Mouse (Mus musculus): ENCODE measurements at regions not wholly inside any gene's neighbourhood (a gene's known extent, or its start where the extent isn't known, plus 50 kb on each side); places are given as distances from the start of the nearest gene placed in this dataset.
"Not testable (repeated sequence)": the region's sequence is repeated elsewhere in the genome, so short reads cannot be mapped to it uniquely, and the experiment has no call there.

- not testable (repeated sequence) for H3K27me3 ChIP-seq (ENCODE audit: low read depth, poor library complexity, severe bottlenecking); H3K4me3 ChIP-seq; H3K27ac ChIP-seq (replicated peaks); H3K36me3 ChIP-seq; H3K4me1 ChIP-seq; DNase-seq (ENCODE audit: low spot score); H3K9me3 ChIP-seq (replicated peaks)
- 83% methylated on average over 3 of the region's 3 CpGs for WGBS
Observed at GRCm38 (mm10) chr14:53743552-53743951, 510.4 kb downstream of the Dad1 start.

- WGBS, result 77% methylated on average over 2 of the region's 2 CpGs
- DNase-seq (ENCODE audit: low spot score); H3K27me3 ChIP-seq (ENCODE audit: low read depth, poor library complexity, severe bottlenecking); H3K4me3 ChIP-seq; H3K4me1 ChIP-seq; H3K27ac ChIP-seq (replicated peaks); H3K36me3 ChIP-seq; H3K9me3 ChIP-seq (replicated peaks): not testable (repeated sequence)
Observed at GRCm38 (mm10) chr14:53742864-53743263, 511.0 kb downstream of the Dad1 start.

- H3K27ac ChIP-seq (replicated peaks); H3K27me3 ChIP-seq (ENCODE audit: low read depth, poor library complexity, severe bottlenecking); H3K36me3 ChIP-seq; H3K4me3 ChIP-seq; H3K4me1 ChIP-seq; H3K9me3 ChIP-seq (replicated peaks): not testable (repeated sequence)
- DNase-seq (ENCODE audit: low spot score), result peak; percentile 16
- 47% methylated on average over 4 of the region's 4 CpGs for WGBS
Observed at GRCm38 (mm10) chr14:53741246-53741645, 512.7 kb downstream of the Dad1 start.

GRCm38 (mm10) chr14:53737962-53738361 is 515.9 kb downstream of the Dad1 start:
- H3K4me1 ChIP-seq; H3K36me3 ChIP-seq; H3K27me3 ChIP-seq (ENCODE audit: low read depth, poor library complexity, severe bottlenecking); DNase-seq (ENCODE audit: low spot score); H3K27ac ChIP-seq (replicated peaks); H3K9me3 ChIP-seq (replicated peaks); H3K4me3 ChIP-seq: not testable (repeated sequence)
- WGBS, result 50% methylated on average over 4 of the region's 4 CpGs

GRCm38 (mm10) chr14:53736274-53736673 is 517.6 kb downstream of the Dad1 start:
- 82% methylated on average over 4 of the region's 4 CpGs for WGBS
- DNase-seq (ENCODE audit: low spot score); H3K9me3 ChIP-seq (replicated peaks); H3K4me1 ChIP-seq; H3K27me3 ChIP-seq (ENCODE audit: low read depth, poor library complexity, severe bottlenecking); H3K36me3 ChIP-seq; H3K4me3 ChIP-seq; H3K27ac ChIP-seq (replicated peaks): not testable (repeated sequence)

GRCm38 (mm10) chr14:53731600-53731999 is 522.3 kb downstream of the Dad1 start:
- not testable (repeated sequence) for DNase-seq (ENCODE audit: low spot score)
- WGBS, result no CpG with 5 or more reads among the region's 4 CpGs

GRCm38 (mm10) chr14:53729877-53730276 is 524.0 kb downstream of the Dad1 start:
- H3K4me1 ChIP-seq; H3K36me3 ChIP-seq; DNase-seq (ENCODE audit: low spot score); H3K27ac ChIP-seq (replicated peaks); H3K27me3 ChIP-seq (ENCODE audit: low read depth, poor library complexity, severe bottlenecking); H3K9me3 ChIP-seq (replicated peaks); H3K4me3 ChIP-seq: not testable (repeated sequence)
- 57% methylated on average over 1 of the region's 7 CpGs for WGBS

More at GRCm38 (mm10) chr14:53731600-53731999, 522.3 kb downstream of the Dad1 start:
- H3K27ac ChIP-seq (replicated peaks); H3K36me3 ChIP-seq; H3K9me3 ChIP-seq (replicated peaks); H3K27me3 ChIP-seq (ENCODE audit: low read depth, poor library complexity, severe bottlenecking); H3K4me1 ChIP-seq; H3K4me3 ChIP-seq: not testable (repeated sequence)

- 100% methylated on average over 1 of the region's 1 CpGs for WGBS
Observed at GRCm38 (mm10) chr14:53729149-53729548, 524.8 kb downstream of the Dad1 start.

GRCm38 (mm10) chr14:53726914-53727313 is 527.0 kb downstream of the Dad1 start:
- H3K36me3 ChIP-seq; H3K4me1 ChIP-seq; DNase-seq (ENCODE audit: low spot score); H3K4me3 ChIP-seq; H3K9me3 ChIP-seq (replicated peaks); H3K27me3 ChIP-seq (ENCODE audit: low read depth, poor library complexity, severe bottlenecking); H3K27ac ChIP-seq (replicated peaks): not testable (repeated sequence)
- WGBS, result 57% methylated on average over 2 of the region's 4 CpGs

More at GRCm38 (mm10) chr14:53729149-53729548, 524.8 kb downstream of the Dad1 start:
- H3K4me3 ChIP-seq; H3K27ac ChIP-seq (replicated peaks); H3K4me1 ChIP-seq; H3K36me3 ChIP-seq; H3K9me3 ChIP-seq (replicated peaks); H3K27me3 ChIP-seq (ENCODE audit: low read depth, poor library complexity, severe bottlenecking); DNase-seq (ENCODE audit: low spot score): not testable (repeated sequence)

- H3K4me1 ChIP-seq; H3K36me3 ChIP-seq; H3K27ac ChIP-seq (replicated peaks); H3K4me3 ChIP-seq; H3K9me3 ChIP-seq (replicated peaks); DNase-seq (ENCODE audit: low spot score); H3K27me3 ChIP-seq (ENCODE audit: low read depth, poor library complexity, severe bottlenecking): not testable (repeated sequence)
Observed at GRCm38 (mm10) chr14:53723611-53724010, 530.3 kb downstream of the Dad1 start.

- 74% methylated on average over 2 of the region's 2 CpGs for WGBS
- not testable (repeated sequence) for H3K27me3 ChIP-seq (ENCODE audit: low read depth, poor library complexity, severe bottlenecking); H3K4me1 ChIP-seq; H3K27ac ChIP-seq (replicated peaks); H3K4me3 ChIP-seq; H3K9me3 ChIP-seq (replicated peaks); H3K36me3 ChIP-seq; DNase-seq (ENCODE audit: low spot score)
Observed at GRCm38 (mm10) chr14:53721901-53722300, 532.0 kb downstream of the Dad1 start.

- not testable (repeated sequence) for DNase-seq (ENCODE audit: low spot score); H3K4me3 ChIP-seq; H3K36me3 ChIP-seq; H3K27ac ChIP-seq (replicated peaks); H3K4me1 ChIP-seq; H3K9me3 ChIP-seq (replicated peaks); H3K27me3 ChIP-seq (ENCODE audit: low read depth, poor library complexity, severe bottlenecking)
- WGBS, result 4% methylated on average over 3 of the region's 3 CpGs
Observed at GRCm38 (mm10) chr14:53709627-53710026, 544.3 kb downstream of the Dad1 start.

- WGBS, result 86% methylated on average over 5 of the region's 5 CpGs
- not testable (repeated sequence) for H3K4me1 ChIP-seq; DNase-seq (ENCODE audit: low spot score); H3K36me3 ChIP-seq; H3K9me3 ChIP-seq (replicated peaks); H3K27me3 ChIP-seq (ENCODE audit: low read depth, poor library complexity, severe bottlenecking); H3K27ac ChIP-seq (replicated peaks); H3K4me3 ChIP-seq
Observed at GRCm38 (mm10) chr14:53704351-53704750, 549.6 kb downstream of the Dad1 start.

GRCm38 (mm10) chr14:53703593-53703992 is 550.3 kb downstream of the Dad1 start:
- H3K4me3 ChIP-seq; DNase-seq (ENCODE audit: low spot score); H3K27me3 ChIP-seq (ENCODE audit: low read depth, poor library complexity, severe bottlenecking); H3K36me3 ChIP-seq; H3K9me3 ChIP-seq (replicated peaks); H3K4me1 ChIP-seq; H3K27ac ChIP-seq (replicated peaks): not testable (repeated sequence)
- WGBS, result 41% methylated on average over 1 of the region's 1 CpGs
